Mouse (Mus musculus) testis, adult 2 months (tissue): ENCODE measurements around the gene Gnptab.

Experiments
- CTCF ChIP-seq: fragments of 200-500 bp; IDR thresholded peaks from 2 replicates; pipeline ENCODE4 v1.5.1; 2012; ENCODE audit warnings: low read depth, mild to moderate bottlenecking, inconsistent platforms, low read length, moderate library complexity; ENCODE audit not compliant: control insufficient read depth, insufficient read depth, insufficient replicate concordance
- POLR2A ChIP-seq: fragments of 200-500 bp; IDR thresholded peaks from 2 replicates; pipeline ENCODE4 v1.6.1; 2012; ENCODE audit warnings: low read depth, mild to moderate bottlenecking, inconsistent platforms, low read length, moderate library complexity; ENCODE audit not compliant: control insufficient read depth

- peak; percentile 62 for TF ChIP-seq POLR2A
- no peak for TF ChIP-seq CTCF
These were observed 21.9 kb upstream of the Gnptab start for GRCm38 (mm10) chr10:88356983-88357559.
